ENCODE assay signal across 10 mouse cellular contexts in genomic region chr12:104898718-104899117, GRCm38 (mm10). TPM values are rescaled to one million over a fixed set of nuclear protein-coding genes. Genes with fewer than 3 reads are reported as not detected.
A peak's percentile ranks its signal among the peaks of the same experiment; 100 is the strongest.
DNase-seq lines count a peak whose midpoint lies in the region; ATAC-seq and TF ChIP-seq lines count a peak whose summit lies in the region.
"Had no signal": no experiment of that assay in that cellular context is flagged by ENCODE, and none has a peak within 500 bp of the region (broad histone marks: within the 10 kb centered on the region; RNA-seq: fewer than 3 reads in every experiment).

No protein-coding gene starts in this region.

- peak in 1 of 2 experiments; percentile 28 for DNase-seq in heart, adult 2 months
- no peak for DNase-seq in heart, postnatal 14 days
- peak; percentile 45 for DNase-seq in thymus, postnatal 4 days
- no peak for DNase-seq in thymus, postnatal 10 days (ENCODE audit: low spot score in 2 of 2)
- DNase-seq in kidney, postnatal 14 days, result peak; percentile 60
- DNase-seq in stomach, postnatal 0 days (ENCODE audit: low spot score), result no peak
- DNase-seq in ovary, postnatal 14 days (ENCODE audit: low spot score), result no peak
- DNase-seq in gastrocnemius, postnatal 36 days, result no peak
- DNase-seq: gastrocnemius, postnatal 10 days had no signal

- no peak for TF ChIP-seq POLR2A in heart, adult 2 months (IDR thresholded peaks at IDR 0.05; ENCODE audit: insufficient read depth, low read depth, low read length)

- ATAC-seq in stomach, postnatal 0 days (ENCODE audit: low FRiP score, low TSS enrichment), result no peak

- no peak for TF ChIP-seq EP300 in heart, adult 2 months (IDR thresholded peaks at IDR 0.05; ENCODE audit: insufficient read depth, low read depth, low read length)
- TF ChIP-seq EP300 in stomach, postnatal 0 days (optimal IDR thresholded peaks at IDR 0.05), result no peak

- H3K4me2 ChIP-seq in stomach, postnatal 0 days (replicated peaks; ENCODE audit: low read depth), result no peak overlapping the region
- H3K4me2 ChIP-seq: limb, embryonic 15.5 days had no signal

- H3K4me3 ChIP-seq in heart, adult 2 months, result no peak overlapping the region
- no peak overlapping the region for H3K4me3 ChIP-seq in stomach, postnatal 0 days (ENCODE audit: low read depth, low read length)
- H3K4me3 ChIP-seq: limb, embryonic 15.5 days had no signal

- TF ChIP-seq CTCF in heart, adult 2 months (IDR thresholded peaks at IDR 0.05), result peak; percentile 55
- TF ChIP-seq CTCF in stomach, postnatal 0 days (IDR thresholded peaks at IDR 0.05; ENCODE audit: low read depth), result peak; percentile 37

- no peaks in the 10 kb centered on the region for H3K4me1 ChIP-seq in heart, adult 2 months (ENCODE audit: control insufficient read depth, insufficient read depth, low read length)
- H3K4me1 ChIP-seq in stomach, postnatal 0 days (replicated peaks; ENCODE audit: control insufficient read depth, insufficient read depth), result 0 out of 2 replicates have a peak, but pooled peaks cover 3% of the 10 kb centered on the region

- 70% methylated on average over 9 of the region's 9 CpGs for WGBS in heart, adult 2 months
- WGBS in stomach, postnatal 0 days, result 73% methylated on average over 9 of the region's 9 CpGs

- H3K9me3 ChIP-seq in stomach, postnatal 0 days (ENCODE audit: control insufficient read depth, low read length), result no peaks in the 10 kb centered on the region
- H3K9me3 ChIP-seq: limb, embryonic 15.5 days had no signal

- no peak overlapping the region for H3K9ac ChIP-seq in heart, adult 2 months (ENCODE audit: low read depth, low read length)
- no peak overlapping the region for H3K9ac ChIP-seq in stomach, postnatal 0 days (ENCODE audit: low read length)
- H3K9ac ChIP-seq: limb, embryonic 15.5 days had no signal

- H3K79me2 ChIP-seq in heart, adult 2 months (replicated peaks; ENCODE audit: control insufficient read depth, insufficient read depth, low read length), result no peaks in the 10 kb centered on the region

- intact Hi-C loops in heart, adult 2 months (cut with DNase I), result loop anchor here (5.0 kb wide), 1 partner anchor 51 kb away; no protein-coding TSS in a partner anchor
- intact Hi-C loops in heart, postnatal 14 days (cut with DNase I), result no loop called here
- intact Hi-C loops in gastrocnemius, postnatal 36 days (cut with DNase I), result no loop called here

- H3K36me3 ChIP-seq in heart, adult 2 months (ENCODE audit: control insufficient read depth, insufficient read depth, low read length), result no peaks in the 10 kb centered on the region
- H3K36me3 ChIP-seq in stomach, postnatal 0 days (ENCODE audit: control insufficient read depth, insufficient read depth, low read length), result no peaks in the 10 kb centered on the region
- H3K36me3 ChIP-seq: limb, embryonic 15.5 days had no signal

- no peak overlapping the region for H3K27ac ChIP-seq in heart, adult 2 months
- H3K27ac ChIP-seq in stomach, postnatal 0 days (replicated peaks), result no peak overlapping the region
- H3K27ac ChIP-seq: limb, embryonic 15.5 days had no signal

- H3K27me3 ChIP-seq in heart, adult 2 months (ENCODE audit: control insufficient read depth, insufficient read depth, low read length), result no peaks in the 10 kb centered on the region
- no peaks in the 10 kb centered on the region for H3K27me3 ChIP-seq in stomach, postnatal 0 days (ENCODE audit: control insufficient read depth, insufficient read depth, low read length)

RNA-seq across cellular contexts. Expression of gene Clmn, which starts 33.8 kb away (rescaled TPM):
- total RNA-seq in heart, adult 2 months (2021), result 1 to 10 TPM; 2.5 to 3.2 TPM
- 1.0 and 1.1 TPM in 2 replicates for polyA plus RNA-seq in heart, adult 2 months (2012; rRNA removed)
- total RNA-seq in heart, postnatal 14 days (2021), result 1 to 10 TPM; 2.7 to 3.5 TPM
- polyA plus RNA-seq in stomach, postnatal 0 days (2015; fragmentation: Nextera tagmentation; extraction: Ambion mirVana), result 5.5 and 8.0 TPM in 2 replicates
- total RNA-seq in gastrocnemius, postnatal 36 days (2021), result 1 to 10 TPM; 1.9 to 2.1 TPM

Comparison
In these comparisons a context has a peak if more than half of its experiments do, and no peak if none do; other contexts are left out.
1. DNase-seq: peak in thymus, postnatal 4 days (single experiment) and kidney, postnatal 14 days (single experiment); none in heart, postnatal 14 days (0 of 2), thymus, postnatal 10 days (0 of 2), stomach, postnatal 0 days (single experiment), ovary, postnatal 14 days (single experiment) and gastrocnemius, postnatal 36 days (0 of 2).